Mouse (Mus musculus) layer of hippocampus, adult 18-20 months (tissue): ENCODE data around the gene Gm21954. TPM values are rescaled to one million over a fixed set of nuclear protein-coding genes. Genes with fewer than 3 reads are reported as not detected.
A peak's percentile ranks its signal among the peaks of the same experiment; 100 is the strongest.

Experiments
- DNase-seq, 2 experiments: peaks; one replicate each; pipeline ENCODE4 v3.0.0; 2022; ENCODE audit warnings: low spot score in 2 of 2
- long read RNA-seq: library from polyadenylated mRNA; stranded (forward); transcript quantifications from one replicate; pipeline ENCODE4 v2.0.0, GENCODE M21; 2021
- total RNA-seq, 2 experiments: library from RNA; stranded (reverse); gene quantifications; 2 replicates each; pipeline ENCODE4 v1.2.3; 2021

Gene Gm21954
- not detected for total RNA-seq
- long read RNA-seq, partial matches to known transcripts = 0 of 5 reads
- long read RNA-seq, other reads (novel, unspliced or antisense) = 5 of 5 reads

DNA sequence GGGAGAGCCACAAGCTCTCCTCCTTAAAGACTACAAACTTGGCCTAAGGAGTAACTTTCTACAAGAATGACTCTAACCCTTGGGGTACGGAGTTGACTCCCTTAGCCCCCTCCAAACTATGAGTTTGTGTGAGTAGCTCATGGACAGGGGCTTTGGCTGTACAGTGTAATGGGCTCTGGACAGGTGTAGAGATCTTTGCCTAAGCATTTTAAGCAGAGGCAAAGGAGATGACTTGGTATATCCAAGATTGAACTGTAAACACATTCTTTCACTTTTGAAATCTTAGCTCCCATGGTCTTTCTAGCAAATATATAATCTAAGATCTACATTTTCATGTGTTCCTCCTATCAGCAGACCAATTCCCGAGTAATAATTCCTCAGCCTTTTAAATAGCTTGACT, at the start of gene Gm21954:
TSS of gene Gm21954 (minus strand) at position 101 of the 400 bp plus-strand sequence.
- DNase-seq = no peak

DNA sequence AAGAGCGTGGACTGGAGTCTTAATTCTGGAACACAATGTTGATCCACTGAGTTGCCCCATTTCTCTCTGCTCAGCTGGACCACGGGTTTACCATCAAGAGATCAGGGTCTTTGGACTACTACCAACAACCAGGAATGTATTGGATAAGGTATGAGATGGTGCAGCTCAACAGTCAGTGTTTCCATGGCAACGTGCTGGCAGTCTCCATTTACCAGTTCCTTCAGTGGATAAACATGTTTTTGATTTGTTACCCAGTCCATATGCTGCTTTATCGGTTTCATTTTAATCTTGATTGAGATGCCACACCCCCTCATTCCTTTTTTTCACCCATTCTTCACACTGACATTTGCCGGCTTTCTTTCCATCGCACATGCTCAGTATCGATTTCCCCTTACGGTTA, 49.8 kb upstream of the Gm21954 start:
- peak in 1 of 2 experiments; percentile 80 for DNase-seq

DNA sequence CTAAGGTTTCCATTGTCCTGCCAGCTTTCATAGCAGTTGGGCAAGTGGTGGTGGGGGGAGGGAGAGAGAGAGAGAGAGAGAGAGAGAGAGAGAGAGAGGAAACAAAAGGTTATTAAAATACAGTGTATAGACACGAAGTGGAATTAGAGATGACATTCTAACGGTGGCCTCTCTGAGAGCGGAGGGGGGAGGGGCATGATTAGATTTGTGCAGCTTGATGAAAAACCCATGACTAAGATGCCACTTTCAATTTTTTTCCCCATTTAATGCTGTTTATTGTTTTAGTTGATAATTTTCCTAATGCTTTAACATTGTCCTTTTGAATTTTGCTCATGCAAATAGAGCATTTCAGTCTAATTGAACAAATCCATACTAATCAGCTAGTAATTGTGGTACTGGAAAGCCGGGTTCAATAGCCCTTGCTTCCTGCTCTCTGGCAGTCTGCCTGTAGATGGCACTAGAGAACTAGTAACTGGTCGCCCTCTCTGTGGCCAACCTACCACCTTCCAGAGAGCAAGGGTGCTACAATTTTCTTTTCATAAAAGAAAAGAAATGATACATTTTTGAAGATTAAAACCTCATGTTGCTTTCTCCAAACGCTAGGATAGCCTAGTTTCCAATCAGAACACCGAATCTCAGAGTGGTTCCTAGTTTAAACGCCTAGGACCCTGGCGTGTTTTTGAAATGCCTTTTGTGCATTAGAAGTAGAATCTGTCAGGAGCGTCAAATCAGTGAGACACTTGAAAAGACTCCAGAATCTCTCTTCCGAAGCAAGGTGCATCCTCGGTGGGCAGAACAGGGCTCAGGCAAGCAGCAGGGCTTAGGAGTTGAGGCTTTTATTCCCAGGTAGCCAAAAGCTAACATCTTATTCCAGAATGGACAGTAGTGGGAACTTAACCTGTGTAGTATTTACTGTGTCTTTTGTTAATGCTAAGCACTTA, 48.5 kb upstream of the Gm21954 start:
- DNase-seq = peak in 1 of 2 experiments; percentile 86

DNA sequence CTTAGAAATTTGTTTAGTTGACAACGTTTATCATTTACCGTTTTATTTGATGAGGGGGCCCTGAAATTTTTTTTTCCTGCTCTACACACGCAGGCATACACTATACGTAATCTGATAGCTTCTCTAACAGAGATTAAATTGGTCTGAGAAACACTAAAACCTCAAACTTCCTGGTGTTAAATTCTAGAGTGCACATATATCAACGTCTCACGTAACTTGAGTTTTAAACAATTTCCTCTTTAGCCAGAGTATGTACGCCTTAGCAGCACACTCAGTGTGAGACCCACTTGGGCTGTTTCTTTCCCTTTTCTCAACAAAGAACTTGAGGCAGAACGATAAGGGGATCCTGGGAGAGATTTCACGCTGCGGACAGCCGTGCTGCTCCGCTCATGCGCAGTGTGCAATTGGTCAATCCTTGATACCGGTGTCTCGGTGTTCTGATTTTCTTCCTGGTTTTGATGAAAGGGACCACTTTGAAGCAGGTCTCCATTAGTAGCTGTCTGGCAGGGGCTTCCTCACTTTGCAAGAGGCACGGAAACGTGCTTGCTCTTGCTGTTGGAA, 45.5 kb upstream of the Gm21954 start:
- no peak for DNase-seq

DNA sequence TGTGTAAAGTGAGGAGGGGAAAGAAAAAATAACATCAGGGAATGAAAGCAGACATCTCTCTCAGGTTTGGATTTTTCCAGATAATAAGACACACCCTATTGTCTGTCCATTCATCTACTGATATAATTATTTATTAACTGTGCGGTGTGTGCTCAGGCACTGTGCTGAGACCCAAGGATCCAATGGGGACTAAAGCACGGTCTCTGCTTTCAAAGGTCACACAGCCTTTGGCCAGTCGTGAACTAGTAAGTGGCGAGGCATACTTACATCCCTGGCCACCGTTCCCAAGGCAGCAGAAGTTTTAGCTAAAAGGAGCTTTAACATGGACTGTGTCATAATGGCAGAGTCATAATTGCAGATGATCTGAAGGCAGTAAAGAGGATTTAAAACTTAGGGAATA, 44.0 kb upstream of the Gm21954 start:
- no peak for DNase-seq

DNA sequence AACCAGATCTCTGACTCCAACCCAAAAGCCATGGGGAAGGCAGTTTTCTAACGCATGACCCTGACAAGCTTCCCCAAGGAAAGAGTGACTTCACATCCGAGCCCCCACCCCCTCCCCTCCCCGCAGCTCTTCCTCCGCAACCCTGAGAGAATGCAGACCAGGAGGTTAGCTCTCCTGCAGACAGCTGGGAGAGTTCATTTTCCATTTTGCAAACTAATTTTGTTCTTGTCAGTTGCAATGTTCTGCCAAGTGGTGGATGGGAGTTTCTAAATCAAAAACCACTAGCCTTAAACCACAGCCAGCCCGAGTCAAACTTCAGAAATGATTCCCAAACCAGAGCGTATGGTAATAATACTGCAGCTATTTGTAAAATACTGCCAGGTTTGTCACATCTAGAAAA, 39.6 kb upstream of the Gm21954 start:
- peak in 1 of 2 experiments; percentile 82 for DNase-seq

DNA sequence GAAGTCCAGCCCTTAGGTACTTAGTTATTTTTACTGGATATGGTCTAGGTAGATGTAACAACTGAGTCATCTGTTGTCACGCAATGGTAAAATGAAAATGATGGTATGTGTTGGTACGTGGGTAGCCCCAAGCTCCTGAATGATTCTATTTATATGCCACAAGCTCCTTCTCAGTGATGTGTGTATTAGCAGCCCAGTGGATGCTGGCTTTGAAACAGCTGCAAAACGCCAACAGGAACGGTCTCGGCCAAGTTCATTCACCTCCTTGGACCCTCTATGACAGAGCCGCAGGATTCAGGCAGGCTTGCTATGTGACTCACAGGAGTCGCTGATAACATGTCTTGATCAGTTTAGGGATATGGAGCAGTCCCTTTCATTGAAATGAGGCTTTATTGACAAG, 38.2 kb upstream of the Gm21954 start:
- DNase-seq = no peak

DNA sequence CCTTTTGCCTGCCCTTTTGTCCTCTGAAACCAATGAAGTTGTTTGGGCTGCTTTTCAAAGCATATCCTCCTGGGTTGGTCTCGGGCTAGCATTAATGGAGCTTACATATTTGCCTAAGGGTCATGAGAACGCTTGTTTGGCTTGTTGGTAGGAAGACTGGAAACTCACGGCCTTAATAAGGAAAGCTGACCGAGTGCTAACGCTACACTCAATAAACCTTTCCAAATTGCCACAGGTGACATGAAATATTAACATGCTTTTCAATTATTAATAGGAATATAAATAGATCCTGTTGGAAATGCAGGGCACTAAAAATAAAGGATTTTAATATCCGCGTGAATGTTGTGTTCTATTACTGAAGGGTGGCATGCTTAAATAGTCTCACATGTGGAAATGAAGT, 27.3 kb upstream of the Gm21954 start:
- no peak for DNase-seq

DNA sequence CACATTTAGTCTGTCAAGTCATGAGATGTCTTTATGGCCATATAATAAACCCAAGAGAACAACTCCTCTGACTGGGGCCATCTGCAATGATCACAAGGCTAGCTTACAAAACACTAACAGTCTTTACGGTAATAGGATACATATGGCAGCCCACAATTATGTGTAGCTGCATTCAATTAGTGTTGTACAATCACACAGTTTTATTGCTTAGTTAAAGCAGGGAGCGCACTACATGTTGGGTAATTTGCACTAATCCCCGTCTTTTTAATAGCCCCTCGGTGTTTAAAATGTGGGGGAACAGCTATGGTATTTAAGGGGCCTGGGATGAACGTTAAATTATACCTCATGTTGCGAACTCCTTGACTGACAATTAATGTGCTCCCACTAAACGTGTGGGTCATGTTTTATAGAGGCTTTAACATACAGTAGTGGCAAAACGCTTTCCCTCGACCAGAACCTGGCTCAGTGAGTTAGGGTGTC, 24.5 kb upstream of the Gm21954 start:
- no peak for DNase-seq

DNA sequence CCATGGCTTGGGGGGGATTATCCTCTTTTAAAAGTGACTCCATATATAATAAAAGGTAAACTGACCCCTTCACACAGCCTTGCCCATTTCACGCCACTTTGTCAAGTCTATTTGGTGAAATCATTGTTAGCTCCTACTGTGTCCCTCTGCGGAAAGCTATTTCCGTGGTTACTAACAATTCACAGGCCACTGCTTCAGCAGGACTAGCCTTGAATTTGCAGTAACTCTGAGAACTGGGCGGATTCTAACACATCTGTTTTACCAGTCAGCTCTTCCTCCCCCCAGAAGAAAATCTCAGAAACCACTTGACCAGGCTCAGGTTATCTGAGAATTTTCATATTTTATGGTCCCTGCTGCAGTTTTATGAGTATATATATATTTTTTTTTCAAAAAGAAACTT, 23.9 kb upstream of the Gm21954 start:
- DNase-seq = no peak

DNA sequence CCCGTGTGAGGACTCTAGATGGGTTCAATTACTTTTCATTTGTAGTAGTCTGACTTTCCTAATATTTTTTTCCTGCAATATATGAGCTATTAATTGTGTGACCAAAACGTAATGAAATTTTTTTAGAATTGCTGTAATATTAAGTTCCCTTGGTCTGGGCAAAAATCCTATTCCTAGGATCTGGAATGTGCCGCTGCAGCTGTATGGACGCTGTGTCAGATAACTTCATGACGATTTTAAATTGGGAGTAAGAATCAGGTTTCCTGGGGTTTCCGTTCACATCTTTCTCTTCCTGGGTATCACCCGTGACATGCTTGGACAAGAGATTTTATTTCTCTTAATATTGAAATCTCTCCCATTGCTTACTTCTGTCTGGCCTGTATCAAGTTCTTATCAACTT, 23.2 kb upstream of the Gm21954 start:
- no peak for DNase-seq

DNA sequence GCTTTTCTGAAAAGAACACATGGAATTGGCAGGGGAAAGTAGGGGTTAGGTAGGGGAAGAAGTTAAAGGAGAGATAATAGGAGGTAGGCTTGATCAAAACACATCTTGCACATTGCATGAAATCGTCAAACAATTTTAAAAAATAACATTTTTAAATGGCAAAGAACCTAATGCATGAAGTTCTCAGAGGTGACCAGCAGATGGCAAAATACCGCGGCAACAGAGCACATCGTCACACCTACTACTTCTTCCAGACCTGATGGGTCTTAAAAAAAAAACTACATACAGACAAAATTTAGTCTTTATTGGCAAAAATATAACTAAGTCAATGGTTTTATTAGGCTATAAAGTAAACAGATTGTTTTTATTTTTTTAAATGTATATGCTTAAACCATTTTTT, 22.3 kb upstream of the Gm21954 start:
- DNase-seq = peak in 1 of 2 experiments; percentile 51

DNA sequence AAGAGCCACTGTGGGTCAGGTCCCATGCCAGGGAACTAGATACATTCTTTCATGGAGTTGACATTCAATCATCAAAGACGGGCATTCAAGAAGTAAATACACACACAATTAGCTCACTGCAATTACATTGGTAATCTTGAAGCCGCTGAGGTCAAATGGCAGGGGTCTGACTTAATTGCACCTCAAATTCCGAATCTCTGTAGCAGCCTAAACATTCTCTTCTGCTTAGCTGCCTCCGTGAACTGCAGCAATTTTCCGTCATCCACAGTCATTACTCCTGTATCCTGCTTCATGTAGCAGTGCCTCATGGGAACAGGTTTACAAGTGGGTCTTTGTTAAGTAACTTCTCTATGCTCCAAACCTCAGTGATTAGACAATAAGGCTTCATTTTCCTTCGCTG, 20.0 kb upstream of the Gm21954 start:
- no peak for DNase-seq

DNA sequence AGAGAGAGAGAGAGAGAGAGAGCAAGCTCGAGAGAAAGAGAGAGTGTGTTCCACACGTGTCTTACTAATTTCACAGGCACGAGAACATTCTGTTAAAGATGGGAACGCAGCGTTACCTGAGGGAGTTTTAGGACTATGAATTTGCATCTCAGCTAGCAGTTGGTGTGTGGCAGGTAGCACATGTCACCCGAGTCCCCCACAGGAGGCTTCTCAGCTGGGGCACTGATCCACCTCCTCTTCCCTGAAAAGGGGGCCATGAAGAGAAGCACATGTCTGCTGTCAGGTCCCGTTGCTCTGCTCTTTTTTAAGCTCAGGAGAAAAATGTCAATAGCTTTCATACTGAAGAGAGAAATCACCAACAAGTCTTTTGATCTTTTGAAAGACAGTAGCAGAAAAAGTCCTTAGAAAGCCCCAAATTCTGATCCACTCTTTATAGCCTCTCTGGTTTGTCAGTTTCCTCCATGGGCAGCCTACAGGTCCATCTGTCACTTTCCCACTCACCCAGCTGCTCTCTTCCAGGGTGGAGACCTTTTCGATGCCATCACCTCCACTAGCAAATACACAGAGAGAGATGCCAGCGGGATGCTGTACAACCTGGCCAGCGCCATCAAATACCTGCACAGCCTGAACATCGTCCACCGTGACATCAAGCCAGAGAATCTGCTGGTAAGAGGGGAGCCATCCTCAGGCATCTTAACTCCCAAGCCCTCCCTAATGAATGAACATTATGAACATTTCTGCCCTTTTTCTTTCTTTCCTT, 17.4 kb upstream of the Gm21954 start:
- peak in 1 of 2 experiments; percentile 69 for DNase-seq

DNA sequence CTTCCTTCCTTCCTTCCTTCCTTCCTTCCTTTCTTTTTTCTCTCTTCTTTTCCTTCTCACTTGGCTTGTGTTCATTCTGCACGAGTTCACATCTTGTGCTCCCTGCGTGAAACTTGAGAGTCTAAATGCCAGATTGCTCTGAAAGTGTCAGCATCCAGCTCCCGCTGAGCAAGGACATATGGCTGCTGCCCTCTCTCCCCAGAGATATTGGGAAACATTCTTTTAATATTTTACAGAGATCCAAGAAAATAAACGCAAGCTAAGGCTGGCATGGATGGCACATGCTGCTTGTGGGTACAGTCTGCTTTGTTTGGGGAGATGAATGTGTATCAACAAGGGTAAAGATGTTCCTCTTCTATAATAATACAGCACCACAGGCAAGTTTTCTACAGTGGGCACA, 11.3 kb upstream of the Gm21954 start:
- DNase-seq = peak in 1 of 2 experiments; percentile 48

DNA sequence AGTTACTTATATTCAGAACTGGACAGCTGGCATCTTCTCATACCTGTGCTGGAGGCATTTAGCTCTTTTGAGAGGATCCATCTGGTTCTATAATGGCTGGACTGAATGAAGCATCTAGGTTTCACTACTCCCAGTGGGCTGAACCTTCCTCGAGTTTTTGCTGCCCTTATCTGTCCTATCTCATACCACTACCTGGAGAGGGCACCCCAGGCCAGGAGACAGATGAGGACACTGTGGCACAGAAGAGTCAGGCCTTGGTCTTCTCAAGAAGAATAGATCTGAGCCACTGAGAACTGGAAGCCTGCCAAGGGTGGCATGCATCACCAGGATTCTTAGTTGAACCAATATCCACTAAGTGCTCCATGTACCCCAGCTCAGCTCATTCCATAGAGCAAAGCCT, 9.1 kb upstream of the Gm21954 start:
- no peak for DNase-seq

DNA sequence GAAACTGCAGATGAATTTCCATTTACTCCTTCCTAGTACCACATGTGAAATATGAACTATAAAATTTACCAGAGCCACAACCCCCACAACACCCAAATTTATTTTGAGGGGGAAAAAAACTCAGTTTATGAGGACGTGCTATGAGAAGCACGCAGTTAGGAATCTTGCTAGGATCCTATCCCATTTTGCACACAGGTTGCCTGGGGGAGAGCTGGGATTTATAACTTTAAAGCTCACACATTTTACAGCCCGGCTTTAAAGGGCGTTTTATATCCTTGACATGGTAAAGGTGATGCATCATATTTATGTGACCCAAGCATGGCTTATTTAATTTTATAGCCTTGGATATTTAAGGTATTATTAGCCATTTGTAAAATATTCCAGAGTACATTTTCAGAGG, 7.3 kb upstream of the Gm21954 start:
- DNase-seq = no peak

DNA sequence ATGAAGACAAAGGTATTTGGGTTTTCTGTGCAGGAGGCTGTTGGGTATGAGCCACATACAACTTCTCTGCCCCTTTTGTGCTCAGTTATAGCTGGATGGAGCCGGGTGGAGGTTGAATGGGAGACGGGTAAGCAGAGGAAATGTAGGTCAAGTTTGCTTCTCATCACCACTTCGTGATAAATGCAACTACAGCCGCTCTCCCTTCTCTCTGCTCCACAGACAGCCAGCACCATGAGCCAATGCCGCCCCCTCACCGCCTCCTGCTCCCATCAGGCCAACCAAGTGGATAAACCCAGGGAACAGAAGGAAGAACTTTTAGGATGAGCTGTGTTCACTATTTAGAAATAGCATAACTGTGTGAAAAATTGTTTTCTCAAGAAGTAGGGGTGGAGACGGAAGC, 4.7 kb upstream of the Gm21954 start:
- DNase-seq = peak; percentile 86 to 94

DNA sequence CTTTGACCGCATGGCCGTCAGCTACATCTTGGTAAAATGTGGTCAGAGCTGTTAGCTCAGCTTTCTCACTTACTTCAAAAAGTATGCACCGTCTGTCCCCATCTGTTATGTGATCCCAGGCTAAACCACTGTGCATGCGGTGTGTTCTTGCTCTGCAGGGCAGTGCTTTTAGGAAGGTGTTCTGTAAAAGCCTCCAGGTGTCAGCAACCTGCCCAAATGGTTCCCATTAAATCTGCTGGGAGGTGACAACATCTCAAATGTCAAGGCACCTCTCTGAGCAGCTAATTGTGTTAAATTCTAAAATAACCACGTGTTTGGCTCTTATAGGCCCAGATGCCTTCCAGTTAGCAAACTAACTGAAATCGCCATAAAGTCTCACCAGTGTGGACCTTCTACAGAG, 1.1 kb upstream of the Gm21954 start:
- no peak for DNase-seq

DNA sequence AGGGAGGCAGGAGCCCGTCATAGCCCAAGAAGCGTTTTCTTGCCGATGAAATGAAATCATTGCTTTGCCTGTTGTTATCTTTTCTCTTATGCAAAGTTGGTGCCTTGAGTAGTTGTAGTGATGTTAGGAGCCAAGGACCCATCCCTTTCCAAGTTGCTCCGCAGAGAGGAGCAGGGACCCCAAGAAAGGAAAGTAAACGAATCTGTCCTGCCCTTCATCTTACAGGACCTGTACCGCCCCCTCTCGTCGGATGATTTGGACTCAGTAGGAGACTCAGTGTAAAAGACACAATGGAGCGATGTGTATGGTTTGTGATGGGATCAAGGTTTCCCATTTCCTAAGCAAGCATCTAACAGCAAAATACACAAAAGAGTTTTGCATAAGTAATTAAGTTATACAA, 5.7 kb downstream of the Gm21954 start:
- DNase-seq = peak in 1 of 2 experiments; percentile 67

DNA sequence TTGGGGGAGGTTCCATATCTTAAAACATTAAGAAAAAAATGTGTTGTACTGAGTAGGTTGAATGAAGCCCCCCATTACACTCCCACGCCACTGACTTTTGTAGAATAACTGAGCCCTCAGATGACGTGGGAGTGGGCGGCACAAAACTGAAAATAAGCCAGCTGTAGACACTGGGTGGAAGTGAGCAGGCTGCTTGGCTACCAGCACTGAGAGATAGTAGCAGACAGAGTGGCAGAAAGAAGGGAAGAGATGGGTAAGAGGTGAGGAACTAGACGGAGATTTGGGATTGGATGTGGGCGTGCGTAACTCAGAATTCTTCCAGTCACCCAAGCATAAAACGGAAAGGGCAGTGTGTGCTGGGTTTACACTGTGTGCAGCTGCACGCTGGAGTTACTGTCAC, 6.2 kb downstream of the Gm21954 start:
- DNase-seq = peak; percentile 34 to 70

DNA sequence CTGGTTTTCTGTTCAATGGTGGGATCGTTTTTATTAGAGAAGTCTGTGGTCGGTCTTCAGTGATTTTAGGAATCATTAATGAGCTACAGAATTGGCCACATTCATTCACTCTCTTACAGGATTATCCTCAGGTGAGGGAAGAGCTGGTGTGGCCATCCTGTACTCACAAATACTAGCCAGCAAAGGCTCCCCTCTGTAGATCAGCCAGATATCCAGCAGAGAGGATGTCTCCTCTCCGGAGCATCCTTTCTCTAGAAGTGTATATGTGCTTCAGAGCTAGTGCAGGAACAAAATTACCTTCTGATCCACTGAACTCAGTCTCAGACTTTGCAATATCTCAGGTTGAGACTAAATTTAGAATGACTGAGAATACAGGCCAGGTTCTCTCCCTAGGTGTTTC, 7.8 kb downstream of the Gm21954 start:
- no peak for DNase-seq
